Mouse (Mus musculus): ENCODE data around the gene Vash1. TPM values are rescaled to one million over a fixed set of nuclear protein-coding genes. Genes with fewer than 3 reads are reported as not detected.

Gene Vash1
- total RNA-seq, 2 experiments from 2014 or later, result 9.2 to 18.5 TPM

- no peak for DNase-seq
These were observed 5.2 kb downstream of the Vash1 start for GRCm38 (mm10) chr12:86683698-86684097.

DNA sequence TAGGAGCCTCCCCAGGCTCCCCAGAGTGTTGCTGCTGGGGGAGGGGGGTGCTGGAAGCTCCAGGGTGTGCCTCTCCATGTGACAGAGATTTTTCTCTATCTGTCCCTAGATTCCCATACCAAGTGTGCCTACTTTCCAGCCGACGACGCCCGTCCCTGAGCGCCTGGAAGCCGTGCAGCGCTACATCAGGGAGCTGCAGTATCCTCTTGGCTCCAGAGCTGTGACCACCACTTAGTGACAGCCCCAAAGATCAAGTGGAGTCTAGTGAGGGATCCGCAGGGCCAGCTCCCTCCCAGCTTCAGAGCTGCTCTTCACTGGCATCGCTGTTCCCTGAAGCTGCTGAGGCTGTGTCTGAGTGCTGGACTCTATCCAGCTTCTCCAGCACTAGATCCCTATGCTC is 6.8 kb downstream of the Vash1 start:
- DNase-seq, result no peak

- peak in 1 of 2 experiments; percentile 41 for DNase-seq
These were observed 8.2 kb downstream of the Vash1 start for GRCm38 (mm10) chr12:86686551-86687330.

DNA sequence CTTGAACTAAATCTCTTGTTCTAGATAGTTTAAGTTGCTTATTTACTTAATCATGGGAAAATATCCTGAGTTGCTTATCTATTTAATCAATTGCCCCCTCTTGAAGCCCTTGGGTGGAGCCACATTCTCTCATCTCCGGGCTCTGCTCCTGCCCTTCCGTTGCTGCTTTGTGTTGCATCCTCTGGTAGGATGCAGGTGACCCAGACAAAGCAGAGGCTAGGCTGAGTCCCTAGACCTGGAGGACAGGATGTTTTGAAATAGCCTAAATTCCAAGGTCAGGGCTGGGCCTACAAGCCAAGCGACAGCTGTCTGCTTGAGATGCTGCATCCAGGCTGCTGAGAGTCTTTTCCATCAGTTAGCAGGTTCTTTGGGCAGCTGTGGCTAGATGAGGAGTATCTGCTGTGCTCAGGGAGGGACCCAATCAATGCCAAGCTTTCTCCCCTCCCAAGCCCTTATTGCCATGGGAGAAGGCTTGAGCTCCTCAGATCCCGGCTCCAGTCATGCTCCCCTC is 9.0 kb downstream of the Vash1 start:
- DNase-seq, result no peak

DNA sequence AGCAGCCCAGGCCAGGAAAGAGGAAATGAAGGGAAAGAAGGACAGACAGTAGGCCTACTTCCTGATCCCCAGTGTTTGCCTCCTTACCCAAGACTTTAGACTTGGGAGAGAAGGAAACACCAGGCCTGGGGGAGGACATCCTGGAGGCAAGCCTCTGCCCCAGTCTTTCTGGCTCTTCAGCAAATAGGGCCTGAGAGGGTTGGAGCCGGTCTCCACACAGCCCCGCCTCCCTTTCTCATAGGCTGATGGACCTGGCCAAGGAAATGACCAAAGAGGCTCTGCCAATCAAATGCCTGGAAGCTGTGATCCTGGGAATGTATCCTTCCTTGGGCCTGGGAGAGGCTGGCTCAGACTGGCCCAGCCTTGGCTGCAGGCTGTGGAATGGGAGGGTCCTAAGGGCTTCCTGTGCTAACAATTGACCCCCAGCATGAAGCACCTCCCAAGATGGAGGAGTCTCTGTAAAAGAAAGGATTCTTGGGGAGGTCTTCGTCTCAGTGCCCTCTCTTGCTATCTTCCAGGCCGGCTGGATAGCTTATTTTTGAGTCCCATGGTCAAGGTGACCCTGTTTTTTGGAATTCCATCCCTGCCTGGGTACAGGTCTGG is 9.6 kb downstream of the Vash1 start:
- peak; percentile 35 to 55 for DNase-seq

DNA sequence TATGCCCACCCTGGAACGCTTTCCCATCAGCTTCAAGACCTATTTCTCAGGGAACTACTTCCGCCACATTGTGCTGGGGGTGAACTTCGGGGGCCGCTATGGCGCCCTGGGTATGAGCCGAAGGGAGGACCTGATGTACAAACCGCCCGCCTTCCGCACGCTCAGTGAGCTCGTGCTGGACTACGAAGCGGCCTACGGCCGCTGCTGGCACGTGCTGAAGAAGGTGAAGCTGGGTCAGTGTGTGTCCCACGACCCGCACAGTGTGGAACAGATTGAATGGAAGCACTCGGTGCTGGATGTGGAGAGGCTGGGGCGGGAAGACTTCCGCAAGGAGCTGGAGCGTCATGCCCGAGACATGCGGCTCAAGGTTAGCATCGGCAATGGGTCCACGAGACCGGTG is 10.4 kb downstream of the Vash1 start:
- no peak for DNase-seq

DNA sequence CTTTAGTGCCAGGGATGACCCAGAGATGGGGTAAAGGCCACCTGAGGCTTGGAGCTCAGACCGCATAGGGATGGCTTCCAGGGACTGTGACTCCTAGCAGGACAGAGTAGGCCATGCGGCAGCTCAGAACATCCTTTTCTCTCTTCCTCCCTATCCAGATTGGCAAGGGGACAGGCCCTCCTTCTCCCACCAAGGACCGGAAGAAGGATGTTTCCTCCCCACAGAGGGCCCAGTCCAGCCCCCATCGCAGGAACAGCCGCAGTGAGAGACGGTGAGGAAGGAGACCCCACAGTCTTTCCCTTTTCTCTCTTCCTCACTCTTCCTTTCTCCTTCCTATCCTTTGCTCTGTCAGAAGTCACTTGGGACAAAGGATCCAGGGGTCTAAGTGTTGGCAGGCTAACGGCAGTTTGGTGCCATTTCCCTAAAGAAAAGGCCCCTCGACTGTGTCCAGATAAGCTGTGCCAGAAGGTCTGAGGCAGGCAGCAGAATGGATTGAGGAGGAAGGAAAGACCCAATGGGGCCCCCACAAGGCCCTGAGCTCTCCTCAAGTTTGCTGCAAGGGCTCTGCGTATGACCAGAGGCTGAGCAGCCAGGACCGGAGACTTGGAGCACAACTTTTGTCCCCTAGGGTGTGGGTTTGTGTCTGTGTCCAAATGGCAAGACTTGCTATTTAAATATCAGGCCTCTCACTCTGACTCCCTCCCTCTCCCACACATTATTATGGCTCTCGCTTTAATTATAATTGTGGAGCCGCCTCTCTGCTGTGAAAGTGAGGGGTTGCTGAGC is 12.4 kb downstream of the Vash1 start:
- peak in 1 of 2 experiments; percentile 57 for DNase-seq

GRCm38 (mm10) chr12:86692471-86693356 is 14.2 kb downstream of the Vash1 start:
- DNase-seq, result peak; percentile 69 to 73

GRCm38 (mm10) chr12:86693389-86693788 is 14.9 kb downstream of the Vash1 start:
- DNase-seq, result no peak

GRCm38 (mm10) chr12:86694441-86694840 is 15.9 kb downstream of the Vash1 start:
- no peak for DNase-seq

DNA sequence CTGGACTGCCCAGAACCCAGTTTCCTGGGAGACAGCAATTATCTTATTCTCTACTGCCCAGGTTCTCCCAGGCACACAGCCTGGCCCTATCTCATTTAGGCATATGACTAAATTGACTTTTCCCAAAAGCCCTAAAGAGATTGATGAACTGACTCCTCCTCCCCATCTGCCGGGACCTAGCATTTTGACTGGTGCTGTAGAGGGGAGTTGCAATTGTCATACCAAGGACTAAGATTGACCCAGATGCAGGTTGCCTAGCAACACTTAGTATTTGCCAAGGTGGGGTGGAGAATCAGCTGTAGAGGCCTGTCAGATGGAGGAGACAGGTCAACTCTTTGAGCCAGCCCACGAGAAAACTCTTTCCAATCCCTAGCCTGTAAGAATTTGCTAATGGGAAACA is 19.5 kb downstream of the Vash1 start:
- DNase-seq, result no peak

GRCm38 (mm10) chr12:86698537-86698936 is 20.0 kb downstream of the Vash1 start:
- DNase-seq, result no peak

- DNase-seq, result no peak
These were observed 21.7 kb downstream of the Vash1 start for GRCm38 (mm10) chr12:86699965-86700926.

GRCm38 (mm10) chr12:86700927-86701310 is 22.4 kb downstream of the Vash1 start:
- DNase-seq, result no peak

DNA sequence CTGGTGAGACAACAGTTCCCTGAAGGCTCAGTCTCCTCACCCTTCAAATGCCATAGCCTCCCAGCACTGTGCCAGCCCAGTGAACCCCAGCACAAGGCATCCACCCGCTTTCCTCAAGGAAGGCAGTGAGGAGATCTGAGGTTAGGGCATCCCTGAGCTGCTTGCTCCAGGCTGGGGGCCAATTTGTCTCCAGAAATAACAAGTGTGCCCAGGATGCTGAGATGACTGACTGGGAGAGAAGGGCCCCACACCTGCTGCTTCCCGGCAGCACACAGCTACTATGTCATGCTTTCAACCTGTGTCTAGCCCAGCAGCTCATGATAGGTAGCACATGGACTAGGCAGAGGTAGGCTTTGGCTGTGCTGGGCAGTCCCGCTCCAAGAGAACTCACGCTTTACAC is 23.0 kb downstream of the Vash1 start:
- DNase-seq, result no peak

- DNase-seq, result no peak
These were observed 24.2 kb downstream of the Vash1 start for GRCm38 (mm10) chr12:86702690-86703089.

- no peak for DNase-seq
These were observed 27.3 kb downstream of the Vash1 start for GRCm38 (mm10) chr12:86705843-86706242.

GRCm38 (mm10) chr12:86714026-86714425 is 35.5 kb downstream of the Vash1 start:
- DNase-seq, result no peak

DNA sequence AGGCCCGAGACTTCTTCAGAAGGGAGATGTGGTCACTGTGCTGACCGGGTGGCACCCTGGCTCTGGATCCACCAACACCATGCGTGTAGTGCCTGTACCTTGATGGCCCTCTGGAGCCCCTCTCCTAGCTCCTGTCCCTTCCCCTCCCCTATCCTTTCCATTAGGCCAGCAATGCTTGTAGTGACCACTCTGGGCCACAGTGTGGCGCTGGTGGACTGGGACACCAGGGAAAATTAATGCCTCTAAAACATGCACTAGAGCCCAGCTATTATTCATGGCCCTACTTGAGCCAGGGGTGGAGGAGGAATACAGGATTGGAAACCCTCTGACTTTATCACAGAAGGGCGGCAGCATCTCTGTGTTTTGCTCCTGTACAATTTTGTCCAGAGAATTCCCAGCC is 36.9 kb downstream of the Vash1 start:
- DNase-seq, result peak; percentile 60 to 80

GRCm38 (mm10) chr12:86716962-86717361 is 38.5 kb downstream of the Vash1 start:
- no peak for DNase-seq

All from heart, adult 18-20 months (tissue).